Comparison of ENCODE assay signal across 8 mouse cellular contexts in the genomic region with DNA sequence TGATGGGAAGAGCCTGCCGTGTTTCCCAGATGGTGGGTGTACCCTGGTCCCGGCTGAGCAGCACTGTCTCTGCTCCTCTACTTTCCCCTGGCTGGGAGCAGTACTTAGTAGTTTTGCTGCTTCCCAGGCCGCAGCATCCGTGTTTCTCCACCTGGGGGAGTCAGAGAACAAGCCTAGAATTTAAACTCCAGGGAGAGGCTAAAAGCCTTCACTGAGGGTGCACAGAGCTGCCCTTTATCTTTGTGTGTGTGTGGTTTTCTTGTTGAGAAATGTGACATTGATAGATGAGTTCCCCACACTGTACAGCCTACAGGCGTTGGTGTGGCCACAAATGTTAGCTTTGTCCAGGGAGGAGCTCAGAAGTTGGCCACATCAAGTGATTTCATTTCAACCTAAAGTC. TPM values are rescaled to one million over a fixed set of nuclear protein-coding genes. Genes with fewer than 3 reads are reported as not detected.
DNase-seq lines count a peak whose midpoint lies in the region; ATAC-seq and TF ChIP-seq lines count a peak whose summit lies in the region.

No protein-coding gene starts in this region.

- no peaks in the 10 kb centered on the region for H3K36me3 ChIP-seq in midbrain, embryonic 10.5 days
- no peaks in the 10 kb centered on the region for H3K36me3 ChIP-seq in midbrain, embryonic 16.5 days (ENCODE audit: control insufficient read depth, insufficient read depth, low read length)
- peaks cover 18% of the 10 kb centered on the region for H3K36me3 ChIP-seq in limb, embryonic 14.5 days (ENCODE audit: control insufficient read depth, insufficient read depth, low read length)
- H3K36me3 ChIP-seq in neural tube, embryonic 11.5 days (ENCODE audit: control insufficient read depth, insufficient read depth, low read length) = no peaks in the 10 kb centered on the region
- no peaks in the 10 kb centered on the region; the same call in 1 of the 2 replicates for H3K36me3 ChIP-seq in stomach, postnatal 0 days (ENCODE audit: control insufficient read depth, insufficient read depth, low read length)

- TF ChIP-seq CTCF in stomach, postnatal 0 days (IDR thresholded peaks at IDR 0.05; ENCODE audit: low read depth) = peak; percentile 95

- H3K4me3 ChIP-seq in midbrain, embryonic 10.5 days = no peak overlapping the region
- H3K4me3 ChIP-seq in midbrain, embryonic 16.5 days (ENCODE audit: low read depth, low read length) = no peak overlapping the region
- H3K4me3 ChIP-seq in limb, embryonic 14.5 days (replicated peaks; ENCODE audit: low read length) = no peak overlapping the region
- H3K4me3 ChIP-seq in neural tube, embryonic 11.5 days (ENCODE audit: low read depth, low read length) = no peak overlapping the region
- no peak overlapping the region for H3K4me3 ChIP-seq in stomach, postnatal 0 days (ENCODE audit: low read depth, low read length)

- TF ChIP-seq POLR2A in limb, embryonic 14.5 days (IDR thresholded peaks at IDR 0.05; ENCODE audit: borderline replicate concordance, extremely low read depth, insufficient read depth, insufficient read length) = no peak

- DNase-seq in midbrain, embryonic 10.5 days (ENCODE audit: low spot score) = peak; percentile 57
- peak; percentile 71 to 74 for DNase-seq in cerebellum, adult 18-20 months
- DNase-seq in frontal cortex, postnatal 14 days (ENCODE audit: low spot score in 2 of 2) = peak; percentile 46 to 57
- DNase-seq in induced T-regulatory cell, adult 2 months (ENCODE audit: low read depth) = peak; percentile 85
- DNase-seq in limb, embryonic 14.5 days (ENCODE audit: low spot score) = peak; percentile 56
- peak; percentile 76 for DNase-seq in neural tube, embryonic 11.5 days (ENCODE audit: low spot score)
- peak; percentile 81 for DNase-seq in stomach, postnatal 0 days (ENCODE audit: low spot score)

- H3K9ac ChIP-seq in midbrain, embryonic 16.5 days (ENCODE audit: low read depth, low read length) = no peak overlapping the region
- H3K9ac ChIP-seq in limb, embryonic 14.5 days (ENCODE audit: low read depth, low read length, severe bottlenecking) = no peak overlapping the region
- H3K9ac ChIP-seq in neural tube, embryonic 11.5 days (ENCODE audit: low read length) = no peak overlapping the region
- H3K9ac ChIP-seq in stomach, postnatal 0 days (ENCODE audit: low read length) = no peak overlapping the region

- H3K27ac ChIP-seq in midbrain, embryonic 10.5 days (replicated peaks) = no peak overlapping the region
- H3K27ac ChIP-seq in midbrain, embryonic 16.5 days (ENCODE audit: low read length) = no peak overlapping the region
- no peak overlapping the region for H3K27ac ChIP-seq in limb, embryonic 14.5 days (replicated peaks; ENCODE audit: low read depth, low read length)
- H3K27ac ChIP-seq in neural tube, embryonic 11.5 days (ENCODE audit: low read depth, low read length) = no peak overlapping the region
- no peak overlapping the region for H3K27ac ChIP-seq in stomach, postnatal 0 days (replicated peaks)

- H3K9me3 ChIP-seq in midbrain, embryonic 10.5 days (replicated peaks) = no peaks in the 10 kb centered on the region
- no peaks in the 10 kb centered on the region for H3K9me3 ChIP-seq in midbrain, embryonic 16.5 days (replicated peaks; ENCODE audit: control insufficient read depth, low read length, poor library complexity, severe bottlenecking)
- no peaks in the 10 kb centered on the region for H3K9me3 ChIP-seq in limb, embryonic 14.5 days (ENCODE audit: control insufficient read depth, low read length)
- H3K9me3 ChIP-seq in neural tube, embryonic 11.5 days (ENCODE audit: control insufficient read depth, low read length) = no peaks in the 10 kb centered on the region
- H3K9me3 ChIP-seq in stomach, postnatal 0 days (ENCODE audit: control insufficient read depth, low read length) = no peaks in the 10 kb centered on the region

- TF ChIP-seq EP300 in stomach, postnatal 0 days (optimal IDR thresholded peaks at IDR 0.05) = no peak

- H3K27me3 ChIP-seq in midbrain, embryonic 10.5 days (ENCODE audit: low read depth, poor library complexity, severe bottlenecking) = no peaks in the 10 kb centered on the region
- no peaks in the 10 kb centered on the region for H3K27me3 ChIP-seq in midbrain, embryonic 16.5 days (ENCODE audit: control insufficient read depth, insufficient read depth, low read depth, low read length)
- H3K27me3 ChIP-seq in limb, embryonic 14.5 days (ENCODE audit: control insufficient read depth, insufficient read depth, low read length) = no peaks in the 10 kb centered on the region
- H3K27me3 ChIP-seq in neural tube, embryonic 11.5 days (ENCODE audit: control insufficient read depth, insufficient read depth, low read length) = no peaks in the 10 kb centered on the region
- no peaks in the 10 kb centered on the region for H3K27me3 ChIP-seq in stomach, postnatal 0 days (ENCODE audit: control insufficient read depth, insufficient read depth, low read length)

- no peak overlapping the region for H3K4me2 ChIP-seq in midbrain, embryonic 16.5 days (ENCODE audit: low read length)
- no peak overlapping the region for H3K4me2 ChIP-seq in limb, embryonic 14.5 days (replicated peaks; ENCODE audit: low read depth, low read length, severe bottlenecking)
- no peak overlapping the region for H3K4me2 ChIP-seq in neural tube, embryonic 11.5 days (ENCODE audit: low read depth)
- H3K4me2 ChIP-seq in stomach, postnatal 0 days (replicated peaks; ENCODE audit: low read depth) = no peak overlapping the region

- peaks cover under 1% of the 10 kb centered on the region; the same call in 1 of the 2 replicates for H3K4me1 ChIP-seq in midbrain, embryonic 10.5 days
- H3K4me1 ChIP-seq in midbrain, embryonic 16.5 days (ENCODE audit: control insufficient read depth, insufficient read depth, low read length) = no peaks in the 10 kb centered on the region
- H3K4me1 ChIP-seq in limb, embryonic 14.5 days (ENCODE audit: control insufficient read depth, insufficient read depth, low read length) = no peaks in the 10 kb centered on the region
- H3K4me1 ChIP-seq in neural tube, embryonic 11.5 days (ENCODE audit: control insufficient read depth, insufficient read depth, low read length) = no peaks in the 10 kb centered on the region
- no peaks in the 10 kb centered on the region for H3K4me1 ChIP-seq in stomach, postnatal 0 days (replicated peaks; ENCODE audit: control insufficient read depth, insufficient read depth)

- 21% methylated on average over 5 of the region's 5 CpGs for WGBS in midbrain, embryonic 10.5 days
- 18% methylated on average over 5 of the region's 5 CpGs for WGBS in midbrain, embryonic 16.5 days
- WGBS in limb, embryonic 14.5 days = 15% methylated on average over 5 of the region's 5 CpGs
- WGBS in neural tube, embryonic 11.5 days = 18% methylated on average over 5 of the region's 5 CpGs
- 10% methylated on average over 5 of the region's 5 CpGs for WGBS in stomach, postnatal 0 days

- no peak for ATAC-seq in midbrain, embryonic 16.5 days
- ATAC-seq in limb, embryonic 14.5 days (ENCODE audit: low FRiP score, low read depth) = 0 out of 2 replicates have a peak, but pooled peaks have one; percentile 23
- ATAC-seq in neural tube, embryonic 11.5 days (ENCODE audit: insufficient read depth, low FRiP score, low TSS enrichment) = no peak
- peak; percentile 95 for ATAC-seq in stomach, postnatal 0 days (ENCODE audit: low FRiP score, low TSS enrichment)

RNA-seq across cellular contexts. Expression of a gene that starts 7.3 kb away (rescaled TPM):
- 142 and 155 TPM in 2 replicates for polyA plus RNA-seq in midbrain, embryonic 10.5 days (2016; fragmentation: Nextera tagmentation; extraction: Ambion mirVana)
- 144 and 147 TPM in 2 replicates for polyA plus RNA-seq in midbrain, embryonic 16.5 days (2015; fragmentation: Nextera tagmentation; extraction: Ambion mirVana)
- polyA plus RNA-seq in limb, embryonic 14.5 days (2012; rRNA removed) = 68.0 and 75.2 TPM in 2 replicates
- polyA plus RNA-seq in limb, embryonic 14.5 days (2014; fragmentation: Nextera tagmentation; extraction: Ambion mirVana) = 156 and 158 TPM in 2 replicates
- polyA plus RNA-seq in neural tube, embryonic 11.5 days (2014; fragmentation: Nextera tagmentation; extraction: Ambion mirVana) = 164 and 170 TPM in 2 replicates
- polyA plus RNA-seq in stomach, postnatal 0 days (2015; fragmentation: Nextera tagmentation; extraction: Ambion mirVana) = 113 TPM in 2 replicates

Comparison
In these comparisons a context has a peak if more than half of its experiments do, and no peak if none do; other contexts are left out.
1. ATAC-seq: peak in limb, embryonic 14.5 days (single experiment) and stomach, postnatal 0 days (single experiment); none in midbrain, embryonic 16.5 days (single experiment) and neural tube, embryonic 11.5 days (single experiment).
2. Peak in every context shown above with its lines, with median percentiles within 50 percentile points of each other: DNase-seq.